Mouse (Mus musculus) midbrain, embryonic 15.5 days (tissue): ENCODE measurements around the gene Zfp948. TPM values are rescaled to one million over a fixed set of nuclear protein-coding genes. Genes with fewer than 3 reads are reported as not detected.
"Not testable (repeated sequence)": the region's sequence is repeated elsewhere in the genome, so short reads cannot be mapped to it uniquely, and the experiment has no call there.

ENCODE experiments used
- ATAC-seq: fragments of 200-750 bp; cut with Nextera tagmentation; replicated peaks from 2 replicates; pipeline ENCODE4 v1.8.0; 2017; ENCODE audit warnings: moderate TSS enrichment
- H3K27ac ChIP-seq: fragments of 300-500 bp; sonication (generic); 2 replicates; pipeline ENCODE4 v1.5.1; 2015; ENCODE audit warnings: mild to moderate bottlenecking, inconsistent platforms
- H3K27me3 ChIP-seq: fragments of 300-500 bp; sonication (generic); replicated peaks from 2 replicates; pipeline ENCODE4 v1.6.1; 2015; ENCODE audit warnings: inconsistent platforms
- H3K36me3 ChIP-seq: fragments of 300-500 bp; sonication (generic); replicated peaks from 2 replicates; pipeline ENCODE4 v1.6.1; 2015; ENCODE audit warnings: inconsistent platforms
- H3K4me1 ChIP-seq: fragments of 300-500 bp; sonication (generic); 2 replicates; pipeline ENCODE4 v1.6.1; 2015; ENCODE audit warnings: inconsistent platforms
- H3K4me2 ChIP-seq: fragments of 300-500 bp; sonication (generic); 2 replicates; pipeline ENCODE4 v1.6.1; 2015; ENCODE audit warnings: inconsistent platforms, mild to moderate bottlenecking, moderate library complexity
- H3K4me3 ChIP-seq: fragments of 300-500 bp; sonication (generic); 2 replicates; pipeline ENCODE4 v1.5.1; 2015; ENCODE audit warnings: mild to moderate bottlenecking, inconsistent platforms
- H3K9ac ChIP-seq: fragments of 300-500 bp; sonication (generic); 2 replicates; pipeline ENCODE4 v1.6.1; 2015; ENCODE audit warnings: mild to moderate bottlenecking, inconsistent platforms
- H3K9me3 ChIP-seq: fragments of 300-500 bp; sonication (generic); 2 replicates; pipeline ENCODE4 v1.6.1; 2016; ENCODE audit warnings: inconsistent platforms
- WGBS: fragments of 180-500 bp; shearing (Covaris S2); methylation state at CpG from one replicate; pipeline ENCODE4 v1.1.7; 2015; ENCODE audit warnings: mixed read lengths; 5-methylcytosine and 5-hydroxymethylcytosine counted together
- polyA plus RNA-seq: library from polyadenylated mRNA; unstranded; fragments of >200 nt; fragmentation: Nextera tagmentation; extraction: Ambion mirVana; gene quantifications from 2 replicates; pipeline ENCODE4 v1.2.1, GENCODE M21; 2015

Zfp948 gene
- polyA plus RNA-seq, 1 experiment from 2014 or later = 20.5 TPM

DNA sequence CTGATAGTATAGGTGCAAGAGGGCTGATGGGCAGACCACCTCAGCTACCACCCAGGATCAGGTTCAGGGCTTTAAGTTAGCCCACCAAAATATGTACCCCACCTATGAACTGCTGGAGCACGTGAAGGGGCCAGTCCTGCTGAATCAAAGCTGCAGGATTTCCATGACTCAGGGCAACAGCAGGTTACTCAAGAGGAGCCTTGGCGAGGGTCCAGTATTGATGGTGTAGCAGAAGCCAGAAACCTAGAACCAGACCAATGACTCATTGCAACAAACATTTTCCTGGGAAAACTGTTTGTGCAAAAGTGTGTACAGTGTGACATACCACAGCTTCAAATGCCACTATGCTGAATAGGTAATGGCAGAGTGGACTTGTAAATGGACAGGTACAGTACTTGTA lies 9.0 kb upstream of the Zfp948 start:
- H3K27me3 ChIP-seq = no peaks in the 10 kb centered on the region
- no peak overlapping the region for H3K4me3 ChIP-seq
- H3K36me3 ChIP-seq = no peaks in the 10 kb centered on the region
- H3K4me2 ChIP-seq = no peak overlapping the region
- no peak for ATAC-seq
- H3K27ac ChIP-seq = no peak overlapping the region
- H3K4me1 ChIP-seq = no peaks in the 10 kb centered on the region
- H3K9ac ChIP-seq = no peak overlapping the region
- 83% methylated on average over 2 of the region's 2 CpGs for WGBS
- H3K9me3 ChIP-seq = no peaks in the 10 kb centered on the region

DNA sequence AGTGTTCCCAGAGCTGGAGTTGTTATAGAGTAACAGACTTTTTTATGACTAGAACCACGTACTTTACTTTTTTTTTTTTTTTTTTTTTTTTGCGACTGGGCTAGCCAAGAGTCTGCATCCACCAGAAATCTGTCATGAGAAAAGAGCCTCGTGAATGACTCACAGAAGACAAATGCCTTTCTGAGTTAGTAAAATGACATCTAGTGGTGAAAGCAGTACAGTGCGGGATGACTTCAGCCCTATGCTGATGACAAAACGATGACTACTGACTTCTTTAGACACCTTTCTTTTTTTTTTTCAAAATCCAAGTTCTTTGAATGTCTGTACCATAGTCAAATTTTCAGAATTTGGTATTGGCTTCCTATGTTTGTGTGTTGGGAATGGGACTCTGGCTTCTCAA lies 588 bp upstream of the Zfp948 start:
- Histone ChIP-seq H3K36me3 (no peaks in the 10 kb centered on the region), H3K27ac (peak overlapping the region; percentile 97), H3K9me3 (no peaks in the 10 kb centered on the region), H3K9ac (peak overlapping the region; percentile 77), H3K4me1 (peaks cover 15% of the 10 kb centered on the region), H3K4me2 (peak overlapping the region; percentile 77), H3K27me3 (no peaks in the 10 kb centered on the region), H3K4me3 (peak overlapping the region; percentile 70)
- ATAC-seq = peak; percentile 88
- 7% methylated on average over 5 of the region's 5 CpGs for WGBS

GRCm38 (mm10) chr17:21567696-21568095 lies 888 bp downstream of the Zfp948 start:
- Histone ChIP-seq H3K9ac (no peak overlapping the region; the same call in 1 of the 2 replicates), H3K4me2 (peak overlapping the region; percentile 77), H3K27me3 (no peaks in the 10 kb centered on the region), H3K4me1 (peaks cover 15% of the 10 kb centered on the region), H3K36me3 (no peaks in the 10 kb centered on the region; the same call in 1 of the 2 replicates), H3K9me3 (no peaks in the 10 kb centered on the region), H3K27ac (no peak overlapping the region), H3K4me3 (peak overlapping the region; percentile 70)
- ATAC-seq = no peak
- WGBS = 67% methylated on average over 1 of the region's 1 CpGs

- H3K36me3 ChIP-seq = peaks cover 27% of the 10 kb centered on the region
- no peak overlapping the region for H3K27ac ChIP-seq
- H3K4me1 ChIP-seq = no peaks in the 10 kb centered on the region
- no peak overlapping the region for H3K9ac ChIP-seq
- H3K4me2 ChIP-seq = no peak overlapping the region
- 96% methylated on average over 1 of the region's 1 CpGs for WGBS
- no peak for ATAC-seq
- H3K9me3 ChIP-seq = no peaks in the 10 kb centered on the region
- no peak overlapping the region for H3K4me3 ChIP-seq
- H3K27me3 ChIP-seq = no peaks in the 10 kb centered on the region
Observed at GRCm38 (mm10) chr17:21579080-21579479, 12.3 kb downstream of the Zfp948 start.

GRCm38 (mm10) chr17:21579493-21580175 lies 12.8 kb downstream of the Zfp948 start:
- Histone ChIP-seq H3K27ac (no peak overlapping the region), H3K9me3 (no peaks in the 10 kb centered on the region), H3K9ac (no peak overlapping the region), H3K4me1 (no peaks in the 10 kb centered on the region), H3K27me3 (no peaks in the 10 kb centered on the region), H3K4me3 (no peak overlapping the region), H3K36me3 (peaks cover 28% of the 10 kb centered on the region), H3K4me2 (no peak overlapping the region)
- peak; percentile 50; the same call in 1 of the 2 replicates for ATAC-seq
- WGBS = 34% methylated on average over 5 of the region's 5 CpGs

DNA sequence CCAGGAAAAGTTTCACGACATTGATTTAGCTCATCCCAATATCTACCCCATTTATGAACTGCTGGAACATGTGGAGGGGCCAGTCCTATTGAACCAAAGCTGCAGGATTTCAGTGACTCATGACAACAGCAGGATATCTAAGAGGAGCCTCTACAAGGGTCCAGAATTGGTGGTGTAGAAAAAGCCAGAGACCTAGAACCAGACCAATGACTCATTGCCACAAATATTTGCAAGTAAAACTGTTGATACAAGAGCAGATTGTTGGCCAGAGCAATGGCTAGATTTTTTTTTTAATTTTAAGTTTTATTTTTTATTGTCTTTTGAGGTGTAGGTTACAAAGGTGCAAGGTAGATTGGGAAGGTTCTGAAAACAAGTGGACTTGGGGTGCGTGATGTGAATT lies 18.7 kb downstream of the Zfp948 start:
- H3K9me3 ChIP-seq = 0 out of 2 replicates have a peak, but pooled peaks cover 3% of the 10 kb centered on the region
- peaks cover 51% of the 10 kb centered on the region for H3K36me3 ChIP-seq
- no peak overlapping the region for H3K4me3 ChIP-seq
- H3K27me3 ChIP-seq = no peaks in the 10 kb centered on the region
- no peak overlapping the region for H3K4me2 ChIP-seq
- H3K27ac ChIP-seq = no peak overlapping the region
- no peaks in the 10 kb centered on the region for H3K4me1 ChIP-seq
- no peak overlapping the region for H3K9ac ChIP-seq
- ATAC-seq = no peak
- WGBS = 92% methylated on average over 2 of the region's 2 CpGs

- H3K27me3 ChIP-seq = no peaks in the 10 kb centered on the region
- H3K9ac ChIP-seq = no peak overlapping the region
- no peaks in the 10 kb centered on the region for H3K36me3 ChIP-seq
- no peak for ATAC-seq
- no peak overlapping the region for H3K4me3 ChIP-seq
- H3K4me2 ChIP-seq = no peak overlapping the region
- WGBS = 81% methylated on average over 3 of the region's 3 CpGs
- no peak overlapping the region for H3K27ac ChIP-seq
- H3K9me3 ChIP-seq = no peaks in the 10 kb centered on the region
- H3K4me1 ChIP-seq = no peaks in the 10 kb centered on the region
Observed at GRCm38 (mm10) chr17:21616356-21616755, 49.5 kb downstream of the Zfp948 start.

GRCm38 (mm10) chr17:21617352-21617751 lies 50.5 kb downstream of the Zfp948 start:
- H3K9ac ChIP-seq = no peak overlapping the region
- no peak for ATAC-seq
- no peak overlapping the region for H3K4me3 ChIP-seq
- H3K27me3 ChIP-seq = no peaks in the 10 kb centered on the region
- no peaks in the 10 kb centered on the region for H3K9me3 ChIP-seq
- H3K4me1 ChIP-seq = no peaks in the 10 kb centered on the region
- 16% methylated on average over 8 of the region's 9 CpGs for WGBS
- H3K27ac ChIP-seq = no peak overlapping the region
- no peaks in the 10 kb centered on the region for H3K36me3 ChIP-seq
- H3K4me2 ChIP-seq = no peak overlapping the region

GRCm38 (mm10) chr17:21623647-21624046 lies 56.8 kb downstream of the Zfp948 start:
- 0% methylated on average over 1 of the region's 3 CpGs for WGBS
- no peaks in the 10 kb centered on the region for H3K4me1 ChIP-seq
- H3K9me3 ChIP-seq = no peaks in the 10 kb centered on the region
- no peak overlapping the region for H3K27ac ChIP-seq
- ATAC-seq = no peak
- no peaks in the 10 kb centered on the region for H3K27me3 ChIP-seq
- H3K36me3 ChIP-seq = no peaks in the 10 kb centered on the region
- H3K4me3 ChIP-seq = no peak overlapping the region
- no peak overlapping the region for H3K9ac ChIP-seq
- H3K4me2 ChIP-seq = no peak overlapping the region

DNA sequence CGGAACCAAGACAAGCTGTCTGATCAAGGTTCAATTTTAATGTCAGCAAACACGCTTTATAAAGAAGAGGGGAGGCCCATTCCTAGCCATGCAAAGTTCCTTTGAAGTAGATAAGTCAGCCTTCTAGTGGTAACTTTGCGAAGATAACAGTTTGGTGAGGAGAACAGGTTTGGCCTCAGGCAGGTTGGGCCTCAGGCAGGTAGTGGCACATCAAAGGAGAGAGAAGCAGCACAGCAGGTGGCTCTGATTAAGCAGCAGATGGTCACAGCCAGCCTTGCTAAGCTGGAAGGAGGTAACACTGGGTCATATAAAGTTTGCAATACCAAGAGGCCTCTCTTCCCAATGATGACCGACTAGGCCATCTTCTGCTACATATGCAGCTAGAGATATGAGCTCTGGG lies 69.0 kb downstream of the Zfp948 start:
- not testable (repeated sequence) for H3K36me3 ChIP-seq, H3K27ac ChIP-seq, H3K9me3 ChIP-seq, H3K9ac ChIP-seq, H3K4me1 ChIP-seq, H3K27me3 ChIP-seq, ATAC-seq, H3K4me2 ChIP-seq, H3K4me3 ChIP-seq
- 70% methylated on average over 4 of the region's 4 CpGs for WGBS

Other genes starting within 250 kb of the Zfp948 start
- gene Zfp677, start 183.3 kb upstream of the Zfp948 start, polyA plus RNA-seq = 5.0 and 6.0 TPM in 2 replicates
- gene Zfp54, start 143.8 kb upstream of the Zfp948 start, polyA plus RNA-seq = 6.0 and 6.1 TPM in 2 replicates
- gene Zfp51, start 116.6 kb upstream of the Zfp948 start, polyA plus RNA-seq = 14.0 and 14.1 TPM in 2 replicates
- gene Zfp53, start 78.0 kb upstream of the Zfp948 start, polyA plus RNA-seq = 10.5 and 11.1 TPM in 2 replicates
- gene Zfp52, start 31.5 kb upstream of the Zfp948 start, polyA plus RNA-seq = 1.8 TPM in 2 replicates
- 13.3 and 13.9 TPM in 2 replicates for gene Zfp983, start 83.6 kb downstream of the Zfp948 start, polyA plus RNA-seq
- gene Gm10226, start 124.9 kb downstream of the Zfp948 start, polyA plus RNA-seq = 17.8 and 20.0 TPM in 2 replicates
- 11.5 and 12.1 TPM in 2 replicates for gene Zfp760, start 140.7 kb downstream of the Zfp948 start, polyA plus RNA-seq
- gene Zfp229, start 163.8 kb downstream of the Zfp948 start, polyA plus RNA-seq = 10.0 and 10.7 TPM in 2 replicates